Mouse (Mus musculus): ENCODE results near the gene Igfbp1. TPM values are rescaled to one million over a fixed set of nuclear protein-coding genes. Genes with fewer than 3 reads are reported as not detected.

The Igfbp1 gene
- polyA plus RNA-seq, 1 experiment: not detected

DNA sequence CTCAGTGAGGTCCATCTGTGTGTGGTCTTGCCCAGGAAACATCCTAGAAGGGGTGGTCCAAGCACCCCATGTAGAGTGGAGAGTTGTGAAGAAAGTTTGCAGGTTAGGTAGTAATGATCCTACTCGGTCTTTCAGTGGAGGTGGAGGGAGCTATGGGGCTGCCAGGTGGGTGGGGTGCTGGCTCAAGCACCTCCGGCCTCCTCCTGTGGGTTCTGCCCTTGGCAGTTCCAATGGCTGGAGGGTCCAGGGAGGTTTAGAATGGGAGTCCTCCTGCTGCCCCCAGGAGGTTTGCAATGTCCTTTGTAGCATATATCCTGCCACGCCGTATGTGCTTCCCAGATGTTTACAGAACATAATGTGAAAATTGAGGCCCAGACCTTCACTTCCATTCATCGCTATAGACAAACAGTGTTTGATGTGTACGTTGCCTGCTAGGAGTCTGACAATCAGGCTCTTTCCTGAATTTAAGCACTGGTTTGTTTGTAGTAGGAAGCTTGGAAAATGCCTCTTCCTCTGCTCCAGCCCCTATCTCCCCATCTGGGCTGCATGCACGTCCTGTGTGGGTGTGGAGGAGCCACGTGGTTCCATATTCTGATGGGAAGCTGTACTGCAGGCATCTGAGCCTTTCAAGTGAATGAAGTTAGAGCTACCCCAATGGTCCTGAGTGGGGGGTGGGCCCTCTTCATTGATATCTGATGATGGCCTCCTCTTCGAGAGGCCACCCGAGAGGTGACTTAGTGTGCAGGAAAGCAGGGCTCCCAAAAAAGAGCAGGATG lies 1.1 kb downstream of the Igfbp1 start:
- no peak for TF ChIP-seq CTCF (IDR thresholded peaks at IDR 0.05; ENCODE audit: control insufficient read depth, insufficient read depth, low read length)
- no peak for TF ChIP-seq POLR2A (IDR thresholded peaks at IDR 0.05; ENCODE audit: borderline replicate concordance, control insufficient read depth, low read depth, low read length)
- H3K4me3 ChIP-seq (replicated peaks; ENCODE audit: control insufficient read depth, low read depth, low read length): no peak overlapping the region
- no peak overlapping the region for H3K27ac ChIP-seq (ENCODE audit: control insufficient read depth, insufficient read depth, low read depth, low read length, poor library complexity)
- no peaks in the 10 kb centered on the region for H3K4me1 ChIP-seq (ENCODE audit: control insufficient read depth, insufficient read depth, low read length)
- 65% methylated on average over 10 of the region's 10 CpGs for WGBS

DNA sequence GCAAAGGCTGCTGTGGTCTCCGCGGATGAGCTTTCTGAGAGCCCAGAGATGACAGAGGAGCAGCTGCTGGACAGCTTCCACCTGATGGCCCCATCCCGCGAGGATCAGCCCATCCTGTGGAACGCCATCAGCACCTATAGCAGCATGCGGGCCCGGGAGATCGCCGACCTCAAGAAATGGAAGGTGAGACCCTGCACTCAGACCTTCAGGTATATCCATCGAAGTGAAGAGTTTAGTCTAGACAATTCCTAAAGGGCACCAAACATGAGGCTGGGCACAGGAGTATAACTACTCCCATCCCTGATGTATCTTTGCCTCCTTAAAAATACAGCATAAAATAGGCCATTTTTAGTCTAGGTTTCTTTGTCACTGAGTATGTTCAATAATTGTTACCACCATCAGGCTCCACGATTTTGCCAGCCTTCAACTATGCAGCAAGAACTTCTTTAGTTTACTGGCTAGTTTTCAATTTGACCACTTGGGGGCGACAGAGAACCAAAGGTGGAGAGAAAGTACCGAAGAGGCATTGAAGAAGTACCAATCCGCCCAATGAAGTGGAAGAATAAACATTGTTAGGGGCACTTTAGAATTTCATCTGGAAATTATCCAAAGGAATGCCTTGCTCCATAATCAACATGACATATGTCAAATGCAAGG lies 2.3 kb downstream of the Igfbp1 start:
- WGBS: 50% methylated on average over 14 of the region's 14 CpGs
- H3K27ac ChIP-seq (ENCODE audit: control insufficient read depth, insufficient read depth, low read depth, low read length, poor library complexity): no peak overlapping the region
- no peaks in the 10 kb centered on the region for H3K4me1 ChIP-seq (ENCODE audit: control insufficient read depth, insufficient read depth, low read length)
- TF ChIP-seq CTCF (IDR thresholded peaks at IDR 0.05; ENCODE audit: control insufficient read depth, insufficient read depth, low read length) (no peak), POLR2A (IDR thresholded peaks at IDR 0.05; ENCODE audit: borderline replicate concordance, control insufficient read depth, low read depth, low read length) (no peak)
- no peak overlapping the region for H3K4me3 ChIP-seq (replicated peaks; ENCODE audit: control insufficient read depth, low read depth, low read length)

DNA sequence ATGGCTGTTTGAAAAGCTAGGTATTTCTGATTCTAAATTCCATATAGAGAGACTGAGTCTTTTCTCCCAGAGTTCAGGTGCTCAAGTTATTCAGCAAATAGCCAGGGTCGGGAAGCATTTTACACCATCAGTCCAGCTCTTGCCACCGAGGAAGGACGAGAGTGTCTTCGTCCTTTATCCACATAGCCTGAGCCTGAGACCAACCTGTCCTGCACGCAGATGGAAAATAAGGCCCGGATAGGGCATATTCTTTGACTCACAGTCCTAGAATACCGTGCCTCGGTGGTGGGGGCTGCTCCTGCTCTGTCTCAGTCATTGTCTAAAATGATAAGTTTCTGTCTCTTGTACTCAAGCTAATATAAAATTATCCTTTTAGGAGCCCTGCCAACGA lies 2.8 kb downstream of the Igfbp1 start:
- 75% methylated on average over 9 of the region's 9 CpGs for WGBS
- no peak overlapping the region for H3K27ac ChIP-seq (ENCODE audit: control insufficient read depth, insufficient read depth, low read depth, low read length, poor library complexity)
- TF ChIP-seq POLR2A (IDR thresholded peaks at IDR 0.05; ENCODE audit: borderline replicate concordance, control insufficient read depth, low read depth, low read length): no peak
- no peak for TF ChIP-seq CTCF (IDR thresholded peaks at IDR 0.05; ENCODE audit: control insufficient read depth, insufficient read depth, low read length)

DNA sequence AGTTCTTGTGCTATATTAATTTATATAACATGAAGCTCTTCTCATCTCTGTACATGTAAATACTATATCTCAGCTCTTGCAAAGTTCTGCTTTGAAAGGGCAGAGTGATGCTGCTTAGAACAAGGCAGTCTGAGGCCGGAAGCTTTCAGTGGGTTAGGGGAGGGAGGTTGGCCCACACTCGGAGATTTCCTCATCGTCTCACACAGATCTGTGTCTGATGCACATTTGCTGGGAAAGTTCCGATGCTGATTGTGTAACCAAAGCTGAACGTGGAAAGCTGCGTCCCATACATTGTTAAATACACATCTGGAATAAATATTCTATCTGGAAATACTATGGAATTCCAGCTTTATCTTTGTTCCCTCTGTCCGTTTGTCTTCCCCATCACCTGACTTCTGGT lies 4.6 kb downstream of the Igfbp1 start:
- H3K4me3 ChIP-seq (replicated peaks; ENCODE audit: control insufficient read depth, low read depth, low read length): no peak overlapping the region
- TF ChIP-seq POLR2A (IDR thresholded peaks at IDR 0.05; ENCODE audit: borderline replicate concordance, control insufficient read depth, low read depth, low read length): no peak
- no peak for TF ChIP-seq CTCF (IDR thresholded peaks at IDR 0.05; ENCODE audit: control insufficient read depth, insufficient read depth, low read length)
- WGBS: 69% methylated on average over 7 of the region's 7 CpGs

More for the DNA sequence above, 2.8 kb downstream of the Igfbp1 start:
- Histone ChIP-seq H3K4me1 (ENCODE audit: control insufficient read depth, insufficient read depth, low read length) (no peaks in the 10 kb centered on the region), H3K4me3 (replicated peaks; ENCODE audit: control insufficient read depth, low read depth, low read length) (no peak overlapping the region)

DNA sequence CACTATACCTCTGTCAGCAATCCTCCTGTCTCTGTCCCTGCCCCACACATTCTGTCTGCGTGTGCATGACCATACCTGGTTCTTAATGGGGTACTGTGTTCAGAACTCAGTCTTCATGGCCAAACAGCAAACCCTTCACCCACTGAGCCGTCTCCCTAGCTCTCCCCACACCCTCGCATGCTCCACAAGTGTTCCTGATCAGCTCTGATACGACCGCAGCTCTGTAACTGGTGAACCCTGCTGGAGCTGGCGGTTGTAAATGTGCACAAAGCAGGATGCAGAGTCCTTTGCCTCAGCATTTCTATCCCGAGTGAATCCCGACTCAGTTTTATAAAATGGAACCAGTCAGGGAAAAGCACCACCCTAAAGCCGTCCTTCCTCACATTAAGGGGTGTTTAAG lies 6.3 kb downstream of the Igfbp1 start:
- WGBS: 85% methylated on average over 9 of the region's 9 CpGs
- Histone ChIP-seq H3K27ac (ENCODE audit: control insufficient read depth, insufficient read depth, low read depth, low read length, poor library complexity) (no peak overlapping the region), H3K4me1 (ENCODE audit: control insufficient read depth, insufficient read depth, low read length) (no peaks in the 10 kb centered on the region), H3K4me3 (replicated peaks; ENCODE audit: control insufficient read depth, low read depth, low read length) (no peak overlapping the region)
- TF ChIP-seq POLR2A (IDR thresholded peaks at IDR 0.05; ENCODE audit: borderline replicate concordance, control insufficient read depth, low read depth, low read length) (no peak), CTCF (IDR thresholded peaks at IDR 0.05; ENCODE audit: control insufficient read depth, insufficient read depth, low read length) (no peak)

More for the DNA sequence above, 4.6 kb downstream of the Igfbp1 start:
- no peak overlapping the region for H3K27ac ChIP-seq (ENCODE audit: control insufficient read depth, insufficient read depth, low read depth, low read length, poor library complexity)
- no peaks in the 10 kb centered on the region for H3K4me1 ChIP-seq (ENCODE audit: control insufficient read depth, insufficient read depth, low read length)

DNA sequence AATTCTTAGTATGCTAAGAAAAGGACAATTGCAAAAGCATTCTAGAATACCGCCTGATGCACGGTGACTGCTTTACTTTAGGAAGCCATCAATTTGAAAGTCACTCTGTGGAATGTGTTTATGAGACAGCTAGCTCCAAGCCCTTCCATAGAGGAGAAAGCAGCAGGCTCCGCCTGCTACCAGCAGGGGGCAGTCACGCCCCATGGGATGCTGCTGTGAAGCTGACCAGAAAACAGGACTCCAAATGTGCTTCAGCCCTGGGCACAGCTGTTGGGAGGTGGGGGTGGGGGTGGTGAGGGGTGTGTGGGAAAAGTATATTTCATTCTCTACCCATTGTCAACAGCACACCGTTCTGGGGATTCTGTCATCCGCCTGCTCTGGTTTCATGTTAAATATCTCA lies 12.8 kb downstream of the Igfbp1 start:
- 21% methylated on average over 6 of the region's 6 CpGs for WGBS
- Histone ChIP-seq H3K4me1 (ENCODE audit: control insufficient read depth, insufficient read depth, low read length) (no peaks in the 10 kb centered on the region), H3K4me3 (replicated peaks; ENCODE audit: control insufficient read depth, low read depth, low read length) (no peak overlapping the region), H3K27ac (ENCODE audit: control insufficient read depth, insufficient read depth, low read depth, low read length, poor library complexity) (no peak overlapping the region)
- peak; percentile 68 for TF ChIP-seq CTCF (IDR thresholded peaks at IDR 0.05; ENCODE audit: control insufficient read depth, insufficient read depth, low read length)
- no peak for TF ChIP-seq POLR2A (IDR thresholded peaks at IDR 0.05; ENCODE audit: borderline replicate concordance, control insufficient read depth, low read depth, low read length)

DNA sequence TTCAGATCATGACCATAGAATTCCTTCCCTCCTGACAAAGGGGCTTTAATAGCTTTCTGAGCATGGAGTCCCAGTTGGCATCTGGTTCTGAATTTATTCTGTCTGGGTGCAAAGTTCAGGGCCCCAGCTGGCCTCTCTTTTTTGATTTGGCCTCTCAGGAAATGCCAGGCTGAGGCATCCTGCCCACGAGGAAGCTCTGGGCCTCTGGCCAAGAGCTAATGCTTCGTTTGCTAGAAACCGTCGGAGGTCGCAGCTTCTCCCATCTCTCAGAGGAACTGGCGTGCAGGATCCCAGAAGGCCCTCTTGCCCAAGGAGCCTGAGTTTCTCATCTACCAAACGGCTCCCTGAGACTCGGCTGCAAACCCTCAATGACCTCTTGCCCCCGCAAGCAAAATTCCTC lies 13.6 kb downstream of the Igfbp1 start:
- Histone ChIP-seq H3K27ac (ENCODE audit: control insufficient read depth, insufficient read depth, low read depth, low read length, poor library complexity) (no peak overlapping the region), H3K4me1 (ENCODE audit: control insufficient read depth, insufficient read depth, low read length) (no peaks in the 10 kb centered on the region), H3K4me3 (replicated peaks; ENCODE audit: control insufficient read depth, low read depth, low read length) (no peak overlapping the region)
- WGBS: 9% methylated on average over 9 of the region's 9 CpGs
- no peak for TF ChIP-seq CTCF (IDR thresholded peaks at IDR 0.05; ENCODE audit: control insufficient read depth, insufficient read depth, low read length)
- TF ChIP-seq POLR2A (IDR thresholded peaks at IDR 0.05; ENCODE audit: borderline replicate concordance, control insufficient read depth, low read depth, low read length): no peak

DNA sequence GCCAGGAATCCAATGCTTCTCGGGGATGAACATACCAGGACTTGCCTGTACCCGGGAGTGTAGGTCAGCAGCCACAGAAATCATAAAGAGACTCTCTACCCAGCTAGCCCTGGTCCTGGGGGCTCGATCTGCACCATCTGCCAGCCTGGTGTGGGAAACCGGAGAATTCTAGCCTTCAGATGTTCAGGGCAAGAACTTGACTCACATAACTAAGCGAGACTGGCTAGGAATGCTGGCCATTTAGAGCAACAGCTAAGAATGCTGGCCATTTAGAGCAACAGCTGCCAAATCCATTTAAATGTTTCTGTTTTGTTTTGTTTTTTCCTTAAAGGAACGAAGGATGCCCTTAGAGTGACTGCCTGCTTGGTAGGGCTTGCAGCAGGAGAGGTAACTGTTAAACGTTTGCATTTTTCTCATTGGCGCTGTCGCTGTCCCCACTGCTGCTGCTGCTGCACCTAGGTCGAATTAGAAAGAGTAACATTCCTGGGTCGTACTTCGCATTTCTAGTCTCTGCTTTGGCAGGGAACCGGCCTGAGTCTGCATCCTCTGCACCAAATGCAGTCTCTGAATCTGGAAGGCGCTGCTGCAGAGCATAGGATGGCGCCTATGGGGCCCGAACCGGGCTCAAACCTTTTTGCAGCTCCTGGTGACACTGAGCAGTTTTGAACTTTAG lies 14.7 kb downstream of the Igfbp1 start:
- H3K4me1 ChIP-seq (ENCODE audit: control insufficient read depth, insufficient read depth, low read length): no peaks in the 10 kb centered on the region
- TF ChIP-seq CTCF (IDR thresholded peaks at IDR 0.05; ENCODE audit: control insufficient read depth, insufficient read depth, low read length) (no peak), POLR2A (IDR thresholded peaks at IDR 0.05; ENCODE audit: borderline replicate concordance, control insufficient read depth, low read depth, low read length) (no peak)
- H3K27ac ChIP-seq (ENCODE audit: control insufficient read depth, insufficient read depth, low read depth, low read length, poor library complexity): no peak overlapping the region
- H3K4me3 ChIP-seq (replicated peaks; ENCODE audit: control insufficient read depth, low read depth, low read length): no peak overlapping the region
- 22% methylated on average over 17 of the region's 17 CpGs for WGBS

All from bone marrow, adult 2 months (tissue).